Mouse (Mus musculus) embryo, embryonic 10 days (tissue): ENCODE data around the gene Cd36.
"Not testable (repeated sequence)": the region's sequence is repeated elsewhere in the genome, so short reads cannot be mapped to it uniquely, and the experiment has no call there.

Experiments used
- DNase-seq: peaks from one replicate; pipeline ENCODE4 v3.0.0-alpha.2; 2015; ENCODE audit warnings: low spot score

The Cd36 gene

GRCm38 (mm10) chr5:17888598-17888997, at the start of gene Cd36:
TSS of gene Cd36 (minus strand) at chr5:17888801.
- DNase-seq: peak; percentile 45

- no peak for DNase-seq
Measured at GRCm38 (mm10) chr5:17934501-17934900, 45.9 kb upstream of the Cd36 start.

- not testable (repeated sequence) for DNase-seq
Measured at GRCm38 (mm10) chr5:17931588-17931987, 43.0 kb upstream of the Cd36 start.

GRCm38 (mm10) chr5:17929006-17929567, 40.5 kb upstream of the Cd36 start:
- no peak for DNase-seq

GRCm38 (mm10) chr5:17928471-17928870, 39.9 kb upstream of the Cd36 start:
- DNase-seq: peak; percentile 23

- no peak for DNase-seq
Measured at GRCm38 (mm10) chr5:17924085-17924518, 35.5 kb upstream of the Cd36 start.

- DNase-seq: no peak
Measured at GRCm38 (mm10) chr5:17923648-17924047, 35.0 kb upstream of the Cd36 start.

GRCm38 (mm10) chr5:17918966-17919365, 30.4 kb upstream of the Cd36 start:
- DNase-seq: no peak

- DNase-seq: peak; percentile 37
Measured at GRCm38 (mm10) chr5:17904766-17905165, 16.2 kb upstream of the Cd36 start.

GRCm38 (mm10) chr5:17898948-17899347, 10.3 kb upstream of the Cd36 start:
- no peak for DNase-seq

GRCm38 (mm10) chr5:17897641-17898040, 9.0 kb upstream of the Cd36 start:
- DNase-seq: not testable (repeated sequence)

GRCm38 (mm10) chr5:17893577-17894172, 5.1 kb upstream of the Cd36 start:
- no peak for DNase-seq

GRCm38 (mm10) chr5:17889291-17889690, 690 bp upstream of the Cd36 start:
- no peak for DNase-seq

GRCm38 (mm10) chr5:17886377-17886776, 2.2 kb downstream of the Cd36 start:
- no peak for DNase-seq

- DNase-seq: no peak
Measured at GRCm38 (mm10) chr5:17883357-17883875, 5.2 kb downstream of the Cd36 start.

GRCm38 (mm10) chr5:17881542-17881896, 7.1 kb downstream of the Cd36 start:
- no peak for DNase-seq

- no peak for DNase-seq
Measured at GRCm38 (mm10) chr5:17880799-17881541, 7.6 kb downstream of the Cd36 start.

GRCm38 (mm10) chr5:17879924-17880323, 8.7 kb downstream of the Cd36 start:
- DNase-seq: no peak

GRCm38 (mm10) chr5:17877044-17877443, 11.6 kb downstream of the Cd36 start:
- DNase-seq: no peak

GRCm38 (mm10) chr5:17876637-17877036, 12.0 kb downstream of the Cd36 start:
- DNase-seq: no peak

GRCm38 (mm10) chr5:17874335-17874734, 14.3 kb downstream of the Cd36 start:
- no peak for DNase-seq

- no peak for DNase-seq
Measured at GRCm38 (mm10) chr5:17865432-17865831, 23.2 kb downstream of the Cd36 start.

GRCm38 (mm10) chr5:17863085-17863484, 25.5 kb downstream of the Cd36 start:
- DNase-seq: no peak
